Mouse (Mus musculus): ENCODE data around the gene Siglec1. TPM values are rescaled to one million over a fixed set of nuclear protein-coding genes. Genes with fewer than 3 reads are reported as not detected.

Siglec1 gene
- polyA plus RNA-seq, 1 experiment from 2014 or later = 0.61 TPM

DNA sequence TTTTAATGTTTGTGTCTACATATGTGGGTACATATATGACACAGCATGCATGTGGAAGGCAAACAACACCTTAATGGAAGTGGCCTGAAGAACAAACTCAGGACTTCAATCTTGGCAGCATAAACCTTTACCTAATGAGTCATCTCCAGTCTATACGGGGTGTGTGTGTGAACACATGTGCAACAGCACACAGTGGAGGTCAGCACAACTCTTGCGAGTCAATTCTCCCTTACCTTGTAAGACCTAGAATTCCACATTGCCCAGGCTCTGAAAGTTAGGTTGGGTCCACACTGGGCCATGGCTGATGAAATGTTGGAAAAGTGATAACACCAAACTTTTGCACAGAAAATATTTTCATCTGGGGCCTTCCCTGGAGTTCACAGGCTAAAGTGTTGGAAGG lies 56.0 kb downstream of the Siglec1 start:
- Histone ChIP-seq H3K9ac (no peak overlapping the region), H3K27me3 (no peaks in the 10 kb centered on the region), H3K4me3 (no peak overlapping the region), H3K27ac (no peak overlapping the region), H3K4me2 (no peak overlapping the region), H3K36me3 (peaks cover 16% of the 10 kb centered on the region; the same call in 1 of the 2 replicates), H3K9me3 (no peaks in the 10 kb centered on the region), H3K4me1 (0 out of 2 replicates have a peak, but pooled peaks cover 3% of the 10 kb centered on the region)
- no peak for ATAC-seq (ENCODE audit: insufficient number of reproducible peaks, low FRiP score, low TSS enrichment, low read depth)
- WGBS = 92% methylated on average over 2 of the region's 2 CpGs

DNA sequence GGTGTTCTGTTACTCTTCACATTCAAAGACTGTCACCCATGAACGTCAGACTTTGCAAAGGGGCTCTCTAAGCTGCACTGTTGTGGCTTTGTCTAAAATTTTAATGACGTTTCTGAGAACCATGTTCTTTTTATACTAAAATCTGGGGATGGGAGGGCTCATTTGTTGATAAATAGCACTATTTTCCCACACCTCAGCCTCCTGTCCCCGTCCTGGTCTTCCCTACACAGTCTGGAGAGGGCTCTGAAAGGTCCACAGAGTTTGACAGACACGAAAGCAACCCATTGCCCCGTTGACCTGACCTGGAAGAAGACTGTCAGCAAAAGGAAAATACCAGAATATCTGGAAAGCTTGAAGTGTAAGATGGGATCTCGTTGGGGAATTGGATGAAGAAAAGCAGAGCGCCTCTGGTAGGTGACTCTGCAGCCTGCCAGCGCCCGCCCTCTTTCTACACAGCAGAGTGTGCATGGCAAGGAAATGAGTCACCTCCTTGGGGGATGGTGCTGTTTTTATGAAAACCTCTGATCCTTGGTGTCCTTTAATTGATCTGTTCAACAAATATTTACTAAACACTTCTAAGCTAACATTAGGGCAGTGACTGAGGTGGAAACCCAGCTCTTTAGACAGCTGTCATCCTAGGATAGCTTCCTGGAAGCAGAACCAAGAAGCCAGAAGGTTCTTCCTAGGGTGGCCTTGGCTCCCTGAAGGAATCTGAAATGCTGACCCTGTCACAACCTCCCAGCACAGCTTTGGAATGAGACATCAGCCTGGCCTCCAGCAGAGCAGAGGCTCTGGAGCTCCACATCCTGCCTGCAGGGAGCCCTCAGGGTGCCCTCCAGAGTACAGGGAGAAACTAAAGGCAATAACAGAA lies 57.3 kb downstream of the Siglec1 start:
- 73% methylated on average over 9 of the region's 9 CpGs for WGBS
- no peak overlapping the region for H3K4me2 ChIP-seq
- no peak overlapping the region for H3K4me3 ChIP-seq
- no peak overlapping the region; the same call in 1 of the 2 replicates for H3K27ac ChIP-seq
- ATAC-seq (ENCODE audit: insufficient number of reproducible peaks, low FRiP score, low TSS enrichment, low read depth) = no peak
- H3K4me1 ChIP-seq = 0 out of 2 replicates have a peak, but pooled peaks cover 3% of the 10 kb centered on the region
- H3K27me3 ChIP-seq = no peaks in the 10 kb centered on the region
- peaks cover 23% of the 10 kb centered on the region for H3K36me3 ChIP-seq
- H3K9me3 ChIP-seq = no peaks in the 10 kb centered on the region
- no peak overlapping the region for H3K9ac ChIP-seq

DNA sequence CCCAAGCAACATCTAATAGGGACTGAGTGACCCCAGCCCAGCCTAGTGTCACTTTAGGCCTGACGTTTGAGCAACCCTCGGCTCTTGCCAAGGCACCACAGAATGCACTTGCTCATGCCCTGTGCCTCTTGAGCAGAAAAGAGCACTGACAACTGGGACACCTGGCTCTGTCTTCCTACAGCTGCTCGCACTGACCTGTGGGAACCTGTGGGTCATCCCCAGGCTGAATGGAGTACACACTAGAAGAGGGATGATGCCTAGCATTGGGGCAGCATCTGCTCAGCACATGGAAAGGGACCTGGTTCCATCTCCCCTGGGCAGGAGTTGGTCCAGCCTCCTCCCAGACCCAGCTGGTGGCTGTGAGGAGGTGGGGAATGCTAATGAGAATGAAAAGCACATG lies 59.6 kb downstream of the Siglec1 start:
- Histone ChIP-seq H3K9ac (no peak overlapping the region), H3K4me1 (0 out of 2 replicates have a peak, but pooled peaks cover 3% of the 10 kb centered on the region), H3K27me3 (no peaks in the 10 kb centered on the region), H3K4me2 (no peak overlapping the region), H3K36me3 (peaks cover 37% of the 10 kb centered on the region), H3K4me3 (no peak overlapping the region), H3K27ac (no peak overlapping the region), H3K9me3 (no peaks in the 10 kb centered on the region)
- ATAC-seq (ENCODE audit: insufficient number of reproducible peaks, low FRiP score, low TSS enrichment, low read depth) = no peak
- WGBS = 86% methylated on average over 3 of the region's 3 CpGs

DNA sequence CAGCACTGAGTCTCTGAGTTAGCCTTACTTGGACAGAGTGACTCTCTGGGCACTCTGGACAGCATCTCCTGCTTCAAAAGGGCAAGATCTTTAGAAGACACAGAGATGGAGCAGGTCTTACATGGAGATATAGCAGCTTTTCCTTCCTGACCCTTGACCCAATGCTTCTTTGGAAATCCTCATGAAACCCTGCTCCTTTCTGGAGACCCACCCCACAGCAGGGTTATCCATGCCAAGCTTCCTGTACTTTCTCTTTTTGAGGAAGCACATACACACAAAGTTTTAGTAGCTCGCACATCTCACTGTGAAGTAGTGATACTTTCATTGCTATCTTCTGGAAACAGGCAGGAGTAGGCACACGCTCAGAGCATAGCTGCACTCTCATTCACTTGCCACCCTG lies 61.3 kb downstream of the Siglec1 start:
- no peaks in the 10 kb centered on the region for H3K9me3 ChIP-seq
- WGBS = 99% methylated on average over 2 of the region's 2 CpGs
- H3K27ac ChIP-seq = no peak overlapping the region
- H3K4me2 ChIP-seq = no peak overlapping the region
- no peak overlapping the region for H3K9ac ChIP-seq
- no peak for ATAC-seq (ENCODE audit: insufficient number of reproducible peaks, low FRiP score, low TSS enrichment, low read depth)
- H3K36me3 ChIP-seq = peaks cover 51% of the 10 kb centered on the region
- H3K4me3 ChIP-seq = no peak overlapping the region
- H3K27me3 ChIP-seq = no peaks in the 10 kb centered on the region
- H3K4me1 ChIP-seq = 0 out of 2 replicates have a peak, but pooled peaks cover 3% of the 10 kb centered on the region

Small RNA genes within 50 kb of the gene (microRNA-seq; reads per million reads assigned to microRNA genes)
- not detected for gene Mir6973b

Other genes starting within 250 kb of the Siglec1 start
- gene 4930402H24Rik, start 180.4 kb downstream of the Siglec1 start, polyA plus RNA-seq (2015; fragmentation: Nextera tagmentation; extraction: Ambion mirVana) = 32.4 and 36.7 TPM in 2 replicates
- 6.6 and 7.7 TPM in 2 replicates for gene Atrn, start 180.3 kb downstream of the Siglec1 start, polyA plus RNA-seq (2015; fragmentation: Nextera tagmentation; extraction: Ambion mirVana)
- gene Gfra4, start 43.7 kb downstream of the Siglec1 start, polyA plus RNA-seq (2015; fragmentation: Nextera tagmentation; extraction: Ambion mirVana) = 29.5 and 31.8 TPM in 2 replicates
- 69.2 and 77.5 TPM in 2 replicates for gene Adam33, start 23.0 kb downstream of the Siglec1 start, polyA plus RNA-seq (2015; fragmentation: Nextera tagmentation; extraction: Ambion mirVana)
- gene Hspa12b, start 40.5 kb upstream of the Siglec1 start, polyA plus RNA-seq (2015; fragmentation: Nextera tagmentation; extraction: Ambion mirVana) = 16.0 and 22.0 TPM in 2 replicates
- gene Gm11037, start 46.7 kb upstream of the Siglec1 start, polyA plus RNA-seq (2015; fragmentation: Nextera tagmentation; extraction: Ambion mirVana) = not detected in 2 replicates
- gene 1700037H04Rik, start 73.3 kb upstream of the Siglec1 start, polyA plus RNA-seq (2015; fragmentation: Nextera tagmentation; extraction: Ambion mirVana) = 53.6 and 56.0 TPM in 2 replicates
- 9.6 and 12.0 TPM in 2 replicates for gene Cenpb, start 93.3 kb upstream of the Siglec1 start, polyA plus RNA-seq (2015; fragmentation: Nextera tagmentation; extraction: Ambion mirVana)
- 51.2 and 51.3 TPM in 2 replicates for gene Cdc25b, start 100.2 kb upstream of the Siglec1 start, polyA plus RNA-seq (2015; fragmentation: Nextera tagmentation; extraction: Ambion mirVana)
- gene Spef1, start 100.5 kb upstream of the Siglec1 start, polyA plus RNA-seq (2015; fragmentation: Nextera tagmentation; extraction: Ambion mirVana) = 5.3 and 6.1 TPM in 2 replicates
- 26.7 and 27.8 TPM in 2 replicates for gene Ap5s1, start 120.3 kb upstream of the Siglec1 start, polyA plus RNA-seq (2015; fragmentation: Nextera tagmentation; extraction: Ambion mirVana)
- 19.2 and 22.5 TPM in 2 replicates for gene Mavs, start 147.3 kb upstream of the Siglec1 start, polyA plus RNA-seq (2015; fragmentation: Nextera tagmentation; extraction: Ambion mirVana)
- gene Pank2, start 175.7 kb upstream of the Siglec1 start, polyA plus RNA-seq (2015; fragmentation: Nextera tagmentation; extraction: Ambion mirVana) = 27.9 and 34.8 TPM in 2 replicates

Measured in limb, embryonic 15.5 days (tissue).